Mouse (Mus musculus) forebrain, embryonic 11.5 days (tissue): Measurements from ENCODE around the gene Ash1l. TPM values are rescaled to one million over a fixed set of nuclear protein-coding genes. Genes with fewer than 3 reads are reported as not detected.

Experiments used
- ATAC-seq: fragments of 200-750 bp; cut with Nextera tagmentation; replicated peaks from 2 replicates; pipeline ENCODE4 v1.8.0; 2017; ENCODE audit warnings: moderate TSS enrichment; ENCODE audit not compliant: low FRiP score
- DNase-seq: peaks from one replicate; pipeline ENCODE4 v3.0.0-alpha.2; 2017; ENCODE audit warnings: low spot score
- H3K27ac ChIP-seq: fragments of 300-500 bp; sonication (generic); 2 replicates; pipeline ENCODE4 v1.5.1; 2014; ENCODE audit warnings: low read depth, low read length
- H3K27me3 ChIP-seq: fragments of 300-500 bp; sonication (generic); 2 replicates; pipeline ENCODE4 v1.6.1; 2014; ENCODE audit warnings: mild to moderate bottlenecking, low read length, mixed read lengths; ENCODE audit not compliant: control insufficient read depth, insufficient read depth
- H3K36me3 ChIP-seq: fragments of 300-500 bp; sonication (generic); 2 replicates; pipeline ENCODE4 v1.6.1; 2014; ENCODE audit warnings: mild to moderate bottlenecking, low read length, moderate library complexity, mixed read lengths; ENCODE audit not compliant: control insufficient read depth, insufficient read depth
- H3K4me1 ChIP-seq: fragments of 300-500 bp; sonication (generic); replicated peaks from 2 replicates; pipeline ENCODE4 v1.6.1; 2014; ENCODE audit warnings: low read length, mixed read lengths; ENCODE audit not compliant: control insufficient read depth, insufficient read depth
- H3K4me2 ChIP-seq: fragments of 300-500 bp; sonication (generic); 2 replicates; pipeline ENCODE4 v1.6.1; 2014; ENCODE audit warnings: low read depth, mild to moderate bottlenecking, low read length, moderate library complexity, mixed read lengths; ENCODE audit not compliant: severe bottlenecking
- H3K4me3 ChIP-seq: fragments of 300-500 bp; sonication (generic); 2 replicates; pipeline ENCODE4 v1.5.1; 2014; ENCODE audit warnings: low read depth, low read length
- H3K9ac ChIP-seq: fragments of 300-500 bp; sonication (generic); 2 replicates; pipeline ENCODE4 v1.6.1; 2014; ENCODE audit warnings: low read length
- H3K9me3 ChIP-seq: fragments of 300-500 bp; sonication (generic); 2 replicates; pipeline ENCODE4 v1.6.1; 2016; ENCODE audit warnings: low read length, mixed read lengths; ENCODE audit not compliant: control insufficient read depth
- WGBS: fragments of 180-500 bp; shearing (Covaris S2); extraction: QIAGEN DNeasy Blood & Tissue Kit; methylation state at CpG from one replicate; pipeline ENCODE4 v1.1.7; 2014; 5-methylcytosine and 5-hydroxymethylcytosine counted together
- polyA plus RNA-seq: library from polyadenylated mRNA; unstranded; fragments of >200 nt; fragmentation: Nextera tagmentation; extraction: Ambion mirVana; gene quantifications from 2 replicates; pipeline ENCODE4 v1.2.1, GENCODE M21; 2014

The Ash1l gene
- polyA plus RNA-seq, 1 experiment from 2014 or later = 20.7 TPM

- peak overlapping the region; percentile 61; the same call in 1 of the 2 replicates for H3K9ac ChIP-seq
- ATAC-seq (no peak), DNase-seq (no peak)
- peak overlapping the region; percentile 83 for H3K4me2 ChIP-seq
- H3K4me1 ChIP-seq = peaks cover 16% of the 10 kb centered on the region; the same call in 1 of the 2 replicates
- no peak overlapping the region for H3K27ac ChIP-seq
- WGBS = 8% methylated on average over 20 of the region's 20 CpGs
- H3K27me3 ChIP-seq = peaks cover 16% of the 10 kb centered on the region
- no peaks in the 10 kb centered on the region for H3K9me3 ChIP-seq
- peak overlapping the region; percentile 48 for H3K4me3 ChIP-seq
- H3K36me3 ChIP-seq = peaks cover 2% of the 10 kb centered on the region; the same call in 1 of the 2 replicates
Measured at GRCm38 (mm10) chr3:89091811-89092508, 141.5 kb downstream of the Ash1l start.

GRCm38 (mm10) chr3:89092509-89093090, 142.2 kb downstream of the Ash1l start:
- DNase-seq (peak; percentile 50), ATAC-seq (no peak; the same call in 1 of the 2 replicates)
- H3K4me1 ChIP-seq = peaks cover 16% of the 10 kb centered on the region; the same call in 1 of the 2 replicates
- H3K27ac ChIP-seq = no peak overlapping the region
- H3K9me3 ChIP-seq = no peaks in the 10 kb centered on the region
- H3K4me2 ChIP-seq = peak overlapping the region; percentile 83
- peak overlapping the region; percentile 3; the same call in 1 of the 2 replicates for H3K9ac ChIP-seq
- peaks cover 2% of the 10 kb centered on the region; the same call in 1 of the 2 replicates for H3K36me3 ChIP-seq
- peak overlapping the region; percentile 48 for H3K4me3 ChIP-seq
- 17% methylated on average over 11 of the region's 11 CpGs for WGBS
- H3K27me3 ChIP-seq = peaks cover 16% of the 10 kb centered on the region

GRCm38 (mm10) chr3:89093175-89093574, 142.8 kb downstream of the Ash1l start, which contains the start of gene Rusc1:
Gene Rusc1 (minus strand): TSS chr3:89093311.
- Histone ChIP-seq H3K9ac (peak within 1 kb of the TSS; percentile 3; the same call in 1 of the 2 replicates), H3K36me3 (peaks cover 2% of the 10 kb centered on the region; the same call in 1 of the 2 replicates), H3K27ac (no peak within 1 kb of the TSS), H3K4me1 (peaks cover 14% of the 10 kb centered on the region; the same call in 1 of the 2 replicates), H3K27me3 (peaks cover 16% of the 10 kb centered on the region), H3K4me2 (peak within 1 kb of the TSS; percentile 83), H3K4me3 (peak within 1 kb of the TSS; percentile 48), H3K9me3 (no peaks in the 10 kb centered on the region)
- peak; percentile 67 for ATAC-seq
- WGBS = 0% methylated on average over 18 of the region's 18 CpGs
- DNase-seq = peak; percentile 89

GRCm38 (mm10) chr3:89094021-89094420, 143.6 kb downstream of the Ash1l start:
- Histone ChIP-seq H3K4me3 (no peak overlapping the region), H3K36me3 (peaks cover 2% of the 10 kb centered on the region; the same call in 1 of the 2 replicates), H3K4me1 (peaks cover 14% of the 10 kb centered on the region; the same call in 1 of the 2 replicates), H3K4me2 (no peak overlapping the region), H3K27me3 (peaks cover 10% of the 10 kb centered on the region; the same call in 1 of the 2 replicates), H3K27ac (no peak overlapping the region), H3K9ac (no peak overlapping the region), H3K9me3 (no peaks in the 10 kb centered on the region)
- DNase-seq (no peak), ATAC-seq (no peak)
- 87% methylated on average over 10 of the region's 10 CpGs for WGBS

- 53% methylated on average over 7 of the region's 7 CpGs for WGBS
- DNase-seq (peak; percentile 54), ATAC-seq (no peak)
- Histone ChIP-seq H3K9ac (peak within 1 kb of the TSS; percentile 78), H3K36me3 (peaks cover 3% of the 10 kb centered on the region; the same call in 1 of the 2 replicates), H3K9me3 (no peaks in the 10 kb centered on the region), H3K27me3 (no peaks in the 10 kb centered on the region), H3K27ac (0 out of 2 replicates have a peak within 1 kb of the TSS, but pooled peaks have one; percentile 50), H3K4me1 (peaks cover 11% of the 10 kb centered on the region), H3K4me2 (peak within 1 kb of the TSS; percentile 86), H3K4me3 (peak within 1 kb of the TSS; percentile 77)
Measured at GRCm38 (mm10) chr3:89100811-89101210, 150.4 kb downstream of the Ash1l start, which contains the start of gene Gm43738. Gene Gm43738 (minus strand): TSS chr3:89101099.

GRCm38 (mm10) chr3:89101459-89101811, 151.0 kb downstream of the Ash1l start:
- H3K36me3 ChIP-seq = peaks cover 3% of the 10 kb centered on the region; the same call in 1 of the 2 replicates
- DNase-seq (no peak), ATAC-seq (peak; percentile 6; the same call in 1 of the 2 replicates)
- H3K9me3 ChIP-seq = no peaks in the 10 kb centered on the region
- H3K27me3 ChIP-seq = no peaks in the 10 kb centered on the region
- peak overlapping the region; percentile 77 for H3K4me3 ChIP-seq
- 0 out of 2 replicates have a peak overlapping the region, but pooled peaks have one; percentile 50 for H3K27ac ChIP-seq
- peaks cover 11% of the 10 kb centered on the region for H3K4me1 ChIP-seq
- H3K4me2 ChIP-seq = peak overlapping the region; percentile 86
- H3K9ac ChIP-seq = peak overlapping the region; percentile 78
- WGBS = under 1% methylated on average over 19 of the region's 19 CpGs

GRCm38 (mm10) chr3:89101812-89102494, 151.5 kb downstream of the Ash1l start, which contains the start of gene Fdps:
Gene Fdps (minus strand): TSS chr3:89101959.
- peaks cover 3% of the 10 kb centered on the region; the same call in 1 of the 2 replicates for H3K36me3 ChIP-seq
- peak within 1 kb of the TSS; percentile 78 for H3K9ac ChIP-seq
- H3K9me3 ChIP-seq = no peaks in the 10 kb centered on the region
- peak within 1 kb of the TSS; percentile 76 for H3K27ac ChIP-seq
- H3K27me3 ChIP-seq = no peaks in the 10 kb centered on the region
- H3K4me2 ChIP-seq = peak within 1 kb of the TSS; percentile 86
- DNase-seq (peak; percentile 95), ATAC-seq (peak; percentile 99)
- WGBS = under 1% methylated on average over 26 of the region's 26 CpGs
- peak within 1 kb of the TSS; percentile 77 for H3K4me3 ChIP-seq
- H3K4me1 ChIP-seq = peaks cover 11% of the 10 kb centered on the region
